Mouse (Mus musculus): ENCODE measurements around the gene Ccdc57.

The Ccdc57 gene

GRCm38 (mm10) chr11:120932564-120933398 is at the start of gene Ccdc57:
Gene Ccdc57 (minus strand): TSS chr11:120932872.
- DNase-seq (ENCODE audit: low read depth, low spot score) = peak; percentile 85

DNA sequence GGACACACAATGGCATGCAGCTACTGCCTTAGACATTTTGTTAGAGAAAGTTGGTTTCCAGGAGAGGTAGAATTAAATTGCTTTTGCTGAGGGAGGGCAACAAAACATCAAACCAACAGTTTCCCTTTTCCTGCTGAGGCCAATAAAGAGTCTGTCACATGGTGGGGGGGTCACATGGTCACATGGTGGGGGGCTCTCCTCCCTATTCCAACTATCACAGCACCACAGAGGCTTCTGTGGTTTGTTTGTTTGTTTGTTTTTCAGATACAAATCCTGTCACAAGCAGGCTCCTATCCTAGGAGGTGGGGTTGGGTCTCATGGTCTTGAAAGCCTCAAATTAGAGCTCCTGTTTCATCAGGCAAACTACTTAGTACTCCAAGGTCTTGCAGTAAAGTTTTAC is 49.8 kb upstream of the Ccdc57 start:
- no peak for DNase-seq (ENCODE audit: low read depth, low spot score)

DNA sequence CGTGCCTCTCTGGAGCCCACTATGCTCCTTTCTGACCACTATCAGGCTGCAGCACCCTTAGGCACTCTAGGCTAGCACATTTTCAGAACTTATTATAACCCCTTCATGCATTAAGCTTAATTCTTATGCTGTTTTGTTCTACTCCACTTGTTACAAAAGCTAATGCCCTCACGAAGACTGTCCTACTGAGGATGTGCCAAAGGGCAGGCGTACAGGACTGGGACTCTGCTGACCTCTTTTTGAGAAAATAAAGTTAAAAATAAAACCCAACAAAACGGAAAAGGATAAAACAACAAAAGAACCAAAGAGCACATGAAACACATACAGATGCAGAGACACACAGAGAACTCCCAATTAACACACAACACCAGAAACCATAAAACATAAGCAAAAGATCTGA is 49.0 kb upstream of the Ccdc57 start:
- no peak for DNase-seq (ENCODE audit: low read depth, low spot score)

- no peak for DNase-seq (ENCODE audit: low read depth, low spot score)
Observed at GRCm38 (mm10) chr11:120980427-120981035, 47.9 kb upstream of the Ccdc57 start.

- DNase-seq (ENCODE audit: low read depth, low spot score) = no peak
Observed at GRCm38 (mm10) chr11:120979711-120980426, 47.2 kb upstream of the Ccdc57 start.

GRCm38 (mm10) chr11:120973318-120973717 is 40.6 kb upstream of the Ccdc57 start:
- no peak for DNase-seq (ENCODE audit: low read depth, low spot score)

GRCm38 (mm10) chr11:120971237-120971636 is 38.6 kb upstream of the Ccdc57 start:
- DNase-seq (ENCODE audit: low read depth, low spot score) = no peak

DNA sequence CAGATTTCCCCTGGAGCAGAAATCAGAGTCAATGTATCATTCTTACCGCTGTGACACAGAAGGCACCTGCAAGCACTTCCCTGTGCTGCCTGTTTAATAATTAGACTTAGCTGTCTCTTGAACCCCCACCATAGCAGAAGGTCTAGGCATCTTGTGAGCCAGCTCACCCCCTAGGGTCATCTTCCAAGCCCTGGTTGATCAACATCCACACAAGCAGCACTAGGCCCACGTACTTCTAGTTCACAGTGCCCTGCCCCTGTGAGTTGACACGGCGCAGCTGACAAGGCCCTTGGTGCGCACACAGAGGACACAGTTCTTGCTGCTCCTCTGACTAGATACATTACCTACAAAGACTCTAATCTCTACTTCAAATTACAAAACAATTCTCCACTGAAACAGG is 37.1 kb upstream of the Ccdc57 start:
- no peak for DNase-seq (ENCODE audit: low read depth, low spot score)

GRCm38 (mm10) chr11:120965587-120965986 is 32.9 kb upstream of the Ccdc57 start:
- no peak for DNase-seq (ENCODE audit: low read depth, low spot score)

GRCm38 (mm10) chr11:120964195-120965157 is 31.8 kb upstream of the Ccdc57 start:
- DNase-seq (ENCODE audit: low read depth, low spot score) = no peak

GRCm38 (mm10) chr11:120962909-120963308 is 30.2 kb upstream of the Ccdc57 start:
- DNase-seq (ENCODE audit: low read depth, low spot score) = no peak

GRCm38 (mm10) chr11:120962050-120962771 is 29.5 kb upstream of the Ccdc57 start:
- DNase-seq (ENCODE audit: low read depth, low spot score) = no peak

DNA sequence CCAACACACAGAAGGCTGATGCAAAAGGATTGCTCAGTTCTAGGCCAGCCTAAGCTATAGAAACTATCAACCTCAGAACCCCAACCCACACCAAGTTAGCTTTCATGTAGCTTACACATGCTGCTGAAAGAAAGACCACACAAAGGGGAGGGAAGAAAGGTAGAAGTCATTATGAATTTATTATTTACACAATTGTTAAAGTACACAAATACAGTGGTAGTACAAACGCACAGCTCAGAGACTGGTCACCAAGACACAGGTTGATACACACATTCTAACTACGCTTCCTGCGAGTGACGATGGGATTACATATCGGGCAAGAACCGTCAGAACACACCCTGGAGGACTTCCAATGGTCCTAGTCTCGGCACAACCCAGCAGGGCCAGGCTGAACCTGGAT is 28.9 kb upstream of the Ccdc57 start:
- DNase-seq (ENCODE audit: low read depth, low spot score) = no peak

DNA sequence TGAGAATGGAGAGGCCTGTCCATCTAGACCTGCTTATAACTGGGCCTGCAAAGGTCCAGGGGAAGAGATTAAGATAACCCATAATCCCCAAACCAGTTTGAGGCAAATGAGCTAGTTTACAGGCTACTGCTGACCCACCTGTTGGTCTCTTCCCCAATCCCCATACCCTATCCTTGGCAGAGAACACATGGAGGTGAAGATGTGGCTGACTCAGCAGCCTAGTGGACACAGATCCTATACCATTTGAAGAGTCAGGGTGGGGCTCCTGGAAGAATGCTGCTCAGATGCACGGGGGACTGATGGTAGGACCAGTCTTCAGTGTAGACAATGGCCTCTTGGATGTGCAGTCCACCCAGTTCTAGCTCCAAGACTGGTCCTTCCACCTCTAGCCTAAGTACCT is 27.6 kb upstream of the Ccdc57 start:
- no peak for DNase-seq (ENCODE audit: low read depth, low spot score)

GRCm38 (mm10) chr11:120959564-120959963 is 26.9 kb upstream of the Ccdc57 start:
- no peak for DNase-seq (ENCODE audit: low read depth, low spot score)

DNA sequence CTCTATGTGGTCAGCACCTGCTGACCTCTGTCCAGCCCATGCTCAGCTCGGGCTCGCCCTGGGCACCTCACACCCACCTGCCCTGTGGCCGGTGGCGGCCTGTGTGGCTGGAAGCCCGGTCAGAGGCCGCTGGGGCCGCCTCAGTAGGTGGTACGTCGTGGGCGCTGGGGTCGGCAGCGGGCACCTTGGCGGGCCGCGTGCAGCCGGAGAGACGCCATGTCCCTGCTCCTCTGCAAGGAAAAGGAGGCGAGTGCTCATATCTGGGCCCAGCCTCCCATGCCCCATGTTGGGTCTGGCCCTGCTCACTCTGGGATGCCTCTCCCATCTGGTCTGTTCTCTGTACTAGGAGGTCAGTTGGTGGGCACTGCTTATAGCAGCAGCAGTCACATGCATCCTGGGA is 26.4 kb upstream of the Ccdc57 start:
- no peak for DNase-seq (ENCODE audit: low read depth, low spot score)

DNA sequence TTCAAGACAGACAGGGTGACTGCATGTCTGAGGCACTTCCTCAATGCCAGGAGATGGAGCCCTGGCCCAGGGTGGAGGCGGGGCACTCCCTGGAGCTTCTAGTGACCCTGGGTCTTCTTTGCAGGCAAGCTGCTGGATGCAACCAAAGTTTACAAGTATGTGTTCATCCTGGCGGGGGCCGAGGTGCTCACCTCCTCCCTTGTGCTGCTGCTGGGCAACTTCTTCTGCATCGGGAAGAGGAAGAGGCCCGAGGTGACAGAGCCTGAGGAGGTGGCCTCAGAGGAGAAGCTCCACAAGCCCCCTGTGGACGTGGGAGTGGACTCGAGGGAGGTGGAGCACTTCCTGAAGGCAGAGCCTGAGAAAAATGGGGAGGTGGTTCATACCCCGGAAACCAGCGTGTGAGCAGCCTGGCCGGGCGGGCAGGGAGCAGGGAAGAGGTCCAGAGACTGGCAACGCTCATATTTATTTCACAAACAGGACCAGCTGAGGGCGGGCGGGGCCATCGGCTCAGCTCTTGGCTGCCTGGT is 25.1 kb upstream of the Ccdc57 start:
- DNase-seq (ENCODE audit: low read depth, low spot score) = no peak

- no peak for DNase-seq (ENCODE audit: low read depth, low spot score)
Observed at GRCm38 (mm10) chr11:120957052-120957451, 24.4 kb upstream of the Ccdc57 start.

GRCm38 (mm10) chr11:120955701-120956100 is 23.0 kb upstream of the Ccdc57 start:
- DNase-seq (ENCODE audit: low read depth, low spot score) = no peak

GRCm38 (mm10) chr11:120954936-120955335 is 22.3 kb upstream of the Ccdc57 start:
- no peak for DNase-seq (ENCODE audit: low read depth, low spot score)
